Mouse (Mus musculus) MEL (cell line): Measurements from ENCODE around the gene Tbc1d14. TPM values are rescaled to one million over a fixed set of nuclear protein-coding genes. Genes with fewer than 3 reads are reported as not detected.

Source experiments
- DNase-seq: peaks from one replicate; pipeline ENCODE4 v3.0.0; 2011; ENCODE audit warnings: low read depth, low spot score
- H3K27ac ChIP-seq: 2 replicates; pipeline ENCODE4 v1.5.1; 2012; ENCODE audit warnings: low read depth, mild to moderate bottlenecking, control low read depth, low read length, moderate library complexity; ENCODE audit not compliant: control insufficient read depth
- H3K27me3 ChIP-seq, 2 experiments: fragments of 150-350 bp in 1 of 2; sonication (generic) in 1 of 2; 2 replicates each; pipeline ENCODE4 v1.6.1; 2012; ENCODE audit warnings: low read length in 2 of 2, mild to moderate bottlenecking in 2 of 2, improper control_type of control experiment in 1 of 2, moderate library complexity in 1 of 2; ENCODE audit not compliant: insufficient read depth in 2 of 2, control insufficient read depth in 1 of 2
- H3K36me3 ChIP-seq, 2 experiments: 2 replicates each; pipeline ENCODE4 v1.6.1; 2012 to 2014; ENCODE audit warnings: low read length in 2 of 2, improper control_type of control experiment in 1 of 2, inconsistent platforms in 1 of 2, mild to moderate bottlenecking in 1 of 2; ENCODE audit not compliant: insufficient read depth in 2 of 2, control insufficient read depth in 1 of 2
- H3K4me1 ChIP-seq, 2 experiments: fragments of 150-350 bp in 1 of 2; sonication (generic) in 1 of 2; 2 replicates each; pipeline ENCODE4 v1.6.1; 2012; ENCODE audit warnings: low read length in 2 of 2, improper control_type of control experiment in 1 of 2, mild to moderate bottlenecking in 1 of 2; ENCODE audit not compliant: insufficient read depth in 2 of 2, control insufficient read depth in 1 of 2
- H3K4me3 ChIP-seq, 2 experiments: fragments of 150-350 bp in 1 of 2; sonication (generic) in 1 of 2; 2 replicates each; pipeline ENCODE4 v1.5.1; 2012; ENCODE audit warnings: low read depth in 2 of 2, low read length in 2 of 2, mild to moderate bottlenecking in 2 of 2, moderate library complexity in 2 of 2, control low read depth in 1 of 2, improper control_type of control experiment in 1 of 2; ENCODE audit not compliant: control insufficient read depth in 1 of 2, insufficient read depth in 1 of 2
- H3K79me2 ChIP-seq: 2 replicates; pipeline ENCODE4 v1.6.1; 2012; ENCODE audit warnings: mild to moderate bottlenecking, low read length, moderate library complexity; ENCODE audit not compliant: control insufficient read depth, poor library complexity, insufficient read depth
- H3K9ac ChIP-seq: 2 replicates; pipeline ENCODE4 v1.6.1; 2012; ENCODE audit warnings: low read depth, mild to moderate bottlenecking, control low read depth, low read length, moderate library complexity; ENCODE audit not compliant: control insufficient read depth, poor library complexity, severe bottlenecking
- H3K9me3 ChIP-seq: fragments of 150-350 bp; sonication (generic); replicated peaks from 2 replicates; pipeline ENCODE4 v1.6.1; 2012; ENCODE audit warnings: mild to moderate bottlenecking, low read length, improper control_type of control experiment, moderate library complexity; ENCODE audit not compliant: insufficient read depth
- BHLHE40 ChIP-seq: IDR thresholded peaks from 2 replicates; pipeline ENCODE4 v1.6.1; 2012; ENCODE audit warnings: low read depth, mild to moderate bottlenecking, inconsistent platforms, low read length, improper control_type of control experiment, borderline replicate concordance
- CHD1 ChIP-seq: IDR thresholded peaks from 2 replicates; pipeline ENCODE4 v1.6.1; 2012; ENCODE audit warnings: low read depth, mild to moderate bottlenecking, inconsistent platforms, low read length, improper control_type of control experiment
- CHD2 ChIP-seq: IDR thresholded peaks from 2 replicates; pipeline ENCODE4 v1.6.1; 2011; ENCODE audit warnings: low read length, improper control_type of control experiment
- CTCF ChIP-seq, 3 experiments: IDR thresholded peaks in 2 of 3; conservative IDR thresholded peaks in 1 of 3; 2 replicates each; pipeline ENCODE4 v1.5.1; 2011 to 2012; ENCODE audit warnings: low read length in 3 of 3, low read depth in 2 of 3, mild to moderate bottlenecking in 2 of 3, improper control_type of control experiment in 1 of 3, inconsistent platforms in 1 of 3, mixed read lengths in 1 of 3, moderate library complexity in 1 of 3; ENCODE audit not compliant: control insufficient read depth in 1 of 3, insufficient read depth in 1 of 3, poor library complexity in 1 of 3, severe bottlenecking in 1 of 3
- E2F4 ChIP-seq: IDR thresholded peaks from 2 replicates; pipeline ENCODE4 v1.6.1; 2011; ENCODE audit warnings: low read depth, low read length, improper control_type of control experiment, borderline replicate concordance
- ELF1 ChIP-seq: IDR thresholded peaks from 2 replicates; pipeline ENCODE4 v1.6.1; 2014; ENCODE audit warnings: low read depth, mild to moderate bottlenecking, inconsistent platforms, low read length, improper control_type of control experiment, moderate library complexity
- EP300 ChIP-seq, 2 experiments: IDR thresholded peaks; 2 replicates each; pipeline ENCODE4 v1.6.1; 2011; ENCODE audit warnings: improper control_type of control experiment in 2 of 2, low read length in 2 of 2, low read depth in 1 of 2, mild to moderate bottlenecking in 1 of 2
- ETS1 ChIP-seq: IDR thresholded peaks from 2 replicates; pipeline ENCODE4 v1.6.1; 2012; ENCODE audit warnings: low read depth, mild to moderate bottlenecking, inconsistent platforms, low read length, improper control_type of control experiment, moderate library complexity
- GABPA ChIP-seq: IDR thresholded peaks from 2 replicates; pipeline ENCODE4 v1.6.1; 2012; ENCODE audit warnings: low read depth, mild to moderate bottlenecking, inconsistent platforms, low read length, improper control_type of control experiment, moderate library complexity
- GATA1 ChIP-seq: IDR thresholded peaks from 2 replicates; pipeline ENCODE4 v1.6.1; 2011; ENCODE audit warnings: low read depth, low read length, improper control_type of control experiment
- HCFC1 ChIP-seq: IDR thresholded peaks from 2 replicates; pipeline ENCODE4 v1.6.1; 2012; ENCODE audit warnings: low read depth, mild to moderate bottlenecking, inconsistent platforms, low read length, improper control_type of control experiment, moderate library complexity
- JUND ChIP-seq: IDR thresholded peaks from 2 replicates; pipeline ENCODE4 v1.6.1; 2011; ENCODE audit warnings: low read depth, mild to moderate bottlenecking, improper control_type of control experiment, low read length
- KAT2A ChIP-seq: conservative IDR thresholded peaks from 2 replicates; pipeline ENCODE4 v1.6.1; 2012; ENCODE audit warnings: low read depth, low read length, improper control_type of control experiment, inconsistent platforms
- MAFK ChIP-seq: IDR thresholded peaks from 2 replicates; pipeline ENCODE4 v1.6.1; 2011; ENCODE audit warnings: low read depth, mild to moderate bottlenecking, low read length, improper control_type of control experiment, borderline replicate concordance
- MAX ChIP-seq: IDR thresholded peaks from 2 replicates; pipeline ENCODE4 v1.6.1; 2011; ENCODE audit warnings: low read length, improper control_type of control experiment
- MAZ ChIP-seq: IDR thresholded peaks from 2 replicates; pipeline ENCODE4 v1.6.1; 2012; ENCODE audit warnings: low read depth, mild to moderate bottlenecking, inconsistent platforms, low read length, improper control_type of control experiment
- MEF2A ChIP-seq: IDR thresholded peaks from 2 replicates; pipeline ENCODE4 v1.6.1; 2014; ENCODE audit warnings: low read depth, mild to moderate bottlenecking, inconsistent platforms, low read length, improper control_type of control experiment; ENCODE audit not compliant: poor library complexity, insufficient replicate concordance, severe bottlenecking; ENCODE audit errors: extremely low read depth
- MXI1 ChIP-seq: IDR thresholded peaks from 2 replicates; pipeline ENCODE4 v1.6.1; 2011; ENCODE audit warnings: mild to moderate bottlenecking, low read depth, low read length, improper control_type of control experiment
- MYB ChIP-seq: IDR thresholded peaks from 2 replicates; pipeline ENCODE4 v1.6.1; 2011; ENCODE audit warnings: mild to moderate bottlenecking, low read depth, low read length, improper control_type of control experiment
- NELFE ChIP-seq: IDR thresholded peaks from 2 replicates; pipeline ENCODE4 v1.6.1; 2011; ENCODE audit warnings: low read depth, low read length, improper control_type of control experiment
- NRF1 ChIP-seq: IDR thresholded peaks from 2 replicates; pipeline ENCODE4 v1.6.1; 2014; ENCODE audit warnings: low read depth, mild to moderate bottlenecking, inconsistent platforms, low read length, improper control_type of control experiment, moderate library complexity; ENCODE audit not compliant: poor library complexity, insufficient read depth, severe bottlenecking
- POLR2A ChIP-seq, 2 experiments: IDR thresholded peaks; 2 replicates each; pipeline ENCODE4 v1.6.1; 2011 to 2012; ENCODE audit warnings: low read length in 2 of 2, mild to moderate bottlenecking in 2 of 2, control low read depth in 1 of 2, improper control_type of control experiment in 1 of 2, low read depth in 1 of 2, moderate library complexity in 1 of 2; ENCODE audit not compliant: control insufficient read depth in 1 of 2, insufficient read depth in 1 of 2, poor library complexity in 1 of 2
- POLR2AphosphoS2 ChIP-seq: IDR thresholded peaks from 2 replicates; pipeline ENCODE4 v1.6.1; 2011; ENCODE audit warnings: low read length, improper control_type of control experiment
- POLR2AphosphoS5 ChIP-seq: IDR thresholded peaks from 2 replicates; pipeline ENCODE4 v1.6.1; 2012; ENCODE audit warnings: low read depth, borderline replicate concordance, mild to moderate bottlenecking, inconsistent platforms, low read length, moderate library complexity, mixed read lengths
- RAD21 ChIP-seq: IDR thresholded peaks from 2 replicates; pipeline ENCODE4 v1.6.1; 2011; ENCODE audit warnings: mild to moderate bottlenecking, low read depth, low read length, improper control_type of control experiment
- RCOR1 ChIP-seq: IDR thresholded peaks from 2 replicates; pipeline ENCODE4 v1.6.1; 2012; ENCODE audit warnings: low read depth, mild to moderate bottlenecking, inconsistent platforms, low read length, improper control_type of control experiment
- SIN3A ChIP-seq: IDR thresholded peaks from 2 replicates; pipeline ENCODE4 v1.6.1; 2012; ENCODE audit warnings: low read length, improper control_type of control experiment, inconsistent platforms
- SMC3 ChIP-seq: IDR thresholded peaks from 2 replicates; pipeline ENCODE4 v1.6.1; 2011; ENCODE audit warnings: low read depth, low read length, improper control_type of control experiment
- TAL1 ChIP-seq: IDR thresholded peaks from 2 replicates; pipeline ENCODE4 v1.6.1; 2012; ENCODE audit warnings: mild to moderate bottlenecking, inconsistent platforms, low read length, moderate library complexity, mixed read lengths
- TBP ChIP-seq: IDR thresholded peaks from 2 replicates; pipeline ENCODE4 v1.8.0; 2011; ENCODE audit warnings: low read depth, low read length, improper control_type of control experiment
- TCF12 ChIP-seq: IDR thresholded peaks from 2 replicates; pipeline ENCODE4 v1.6.1; 2014; ENCODE audit warnings: low read depth, mild to moderate bottlenecking, inconsistent platforms, low read length, improper control_type of control experiment, moderate library complexity
- UBTF ChIP-seq: IDR thresholded peaks from 2 replicates; pipeline ENCODE4 v1.6.1; 2012; ENCODE audit warnings: low read depth, mild to moderate bottlenecking, inconsistent platforms, low read length, improper control_type of control experiment, moderate library complexity, borderline replicate concordance; ENCODE audit not compliant: insufficient read depth
- USF1 ChIP-seq: IDR thresholded peaks from 2 replicates; pipeline ENCODE4 v1.6.1; 2014; ENCODE audit warnings: low read depth, mild to moderate bottlenecking, inconsistent platforms, low read length, improper control_type of control experiment, moderate library complexity
- USF2 ChIP-seq, 2 experiments: IDR thresholded peaks; 2 replicates each; pipeline ENCODE4 v1.6.1; 2011 to 2012; ENCODE audit warnings: improper control_type of control experiment in 2 of 2, low read length in 2 of 2, borderline replicate concordance in 1 of 2, inconsistent platforms in 1 of 2, low read depth in 1 of 2, mild to moderate bottlenecking in 1 of 2; ENCODE audit not compliant: insufficient read depth in 1 of 2
- ZC3H11A ChIP-seq: IDR thresholded peaks from 2 replicates; pipeline ENCODE4 v1.6.1; 2012; ENCODE audit warnings: low read depth, mild to moderate bottlenecking, inconsistent platforms, low read length, improper control_type of control experiment
- ZKSCAN1 ChIP-seq: IDR thresholded peaks from 2 replicates; pipeline ENCODE4 v1.6.1; 2012; ENCODE audit warnings: low read depth, mild to moderate bottlenecking, inconsistent platforms, low read length, improper control_type of control experiment, moderate library complexity
- ZMIZ1 ChIP-seq: IDR thresholded peaks from 2 replicates; pipeline ENCODE4 v1.6.1; 2012; ENCODE audit warnings: low read depth, mild to moderate bottlenecking, inconsistent platforms, low read length, improper control_type of control experiment, moderate library complexity
- ZNF384 ChIP-seq: IDR thresholded peaks from 2 replicates; pipeline ENCODE4 v1.6.1; 2012; ENCODE audit warnings: low read depth, mild to moderate bottlenecking, inconsistent platforms, low read length, improper control_type of control experiment
- polyA plus RNA-seq, 2 experiments: library from polyadenylated mRNA; stranded (reverse) in 1 of 2; unstranded in 1 of 2; fragments of >175 nt in 1 of 2; fragments of >200 nt in 1 of 2; gene quantifications; 2 replicates each; pipeline versions ENCODE4 v1.2.1 to v1.2.4; 2012; ENCODE audit warnings: low replicate concordance in 2 of 2, low read depth in 1 of 2; ENCODE audit not compliant: insufficient read length in 2 of 2, insufficient read depth in 1 of 2, missing spikeins in 1 of 2
- total RNA-seq: library from RNA; depleted of rRNA; stranded (reverse); fragments of 300-350 nt; gene quantifications from 2 replicates; pipeline ENCODE4 v1.2.3, GENCODE M21; 2012

Gene Tbc1d14
- total and polyA plus RNA-seq, 3 experiments: 7.3 to 35.6 TPM; not detected in 1

- DNase-seq: peak; percentile 65
- Histone ChIP-seq H3K4me3 (no peak overlapping the region), H3K27me3 (no peaks in the 10 kb centered on the region), H3K4me1 (peaks cover 0 to 33% of the 10 kb centered on the region in 2 experiments), H3K36me3 (peaks cover 0 to 22% of the 10 kb centered on the region in 2 experiments; a peak in 2 of 4 replicates), H3K27ac (0 out of 2 replicates have a peak overlapping the region, but pooled peaks have one; percentile 5), H3K9ac (no peak overlapping the region), H3K9me3 (no peaks in the 10 kb centered on the region), H3K79me2 (no peaks in the 10 kb centered on the region)
- TF ChIP-seq MAZ: no peak
- TF ChIP-seq TAL1: peak; percentile 82
- no peak for TF ChIP-seq NRF1
- no peak for TF ChIP-seq ELF1
- no peak for TF ChIP-seq ZNF384
- TF ChIP-seq TCF12: peak; percentile 77
- TF ChIP-seq GABPA: no peak
- no peak for TF ChIP-seq USF2 (IDR thresholded peaks at IDR 0.05; ENCODE audit: borderline replicate concordance in 1 of 2, insufficient read depth in 1 of 2, low read depth in 1 of 2, low read length in 2 of 2)
- no peak for TF ChIP-seq POLR2A (IDR thresholded peaks at IDR 0.05; ENCODE audit: control insufficient read depth in 1 of 2, insufficient read depth in 1 of 2, low read depth in 1 of 2, low read length in 2 of 2, poor library complexity in 1 of 2)
- TF ChIP-seq MYB: no peak
- no peak for TF ChIP-seq UBTF
- peak in 2 of 3 experiments; percentile 56 to 57; a peak in 4 of 6 replicates for TF ChIP-seq CTCF (IDR thresholded peaks at IDR 0.05 in 2 of 3, conservative IDR thresholded peaks at IDR 0.05 in 1 of 3; ENCODE audit: control insufficient read depth in 1 of 3, insufficient read depth in 1 of 3, low read depth in 2 of 3, low read length in 3 of 3, poor library complexity in 1 of 3, severe bottlenecking in 1 of 3)
- TF ChIP-seq GATA1: peak; percentile 78
- TF ChIP-seq ZKSCAN1: no peak
- no peak for TF ChIP-seq ZMIZ1
- TF ChIP-seq MAX: no peak
- no peak for TF ChIP-seq E2F4
- no peak for TF ChIP-seq BHLHE40
- no peak; the same call in 1 of the 2 replicates for TF ChIP-seq POLR2AphosphoS5
- TF ChIP-seq RAD21: peak; percentile 40
- TF ChIP-seq SMC3: peak; percentile 61
- no peak for TF ChIP-seq HCFC1
- TF ChIP-seq SIN3A: no peak
- TF ChIP-seq RCOR1: no peak
- TF ChIP-seq JUND: no peak
- no peak; the same call in 1 of the 2 replicates for TF ChIP-seq ETS1
- no peak for TF ChIP-seq CHD2
- TF ChIP-seq MAFK: no peak
- no peak for TF ChIP-seq MEF2A
- no peak for TF ChIP-seq CHD1
- TF ChIP-seq EP300 (IDR thresholded peaks at IDR 0.05; ENCODE audit: low read depth in 1 of 2, low read length in 2 of 2): peak; percentile 71 to 82
- TF ChIP-seq POLR2AphosphoS2: no peak
- TF ChIP-seq ZC3H11A: no peak; the same call in 1 of the 2 replicates
- TF ChIP-seq KAT2A: no peak
- TF ChIP-seq NELFE: no peak
- TF ChIP-seq USF1: peak; percentile 35; the same call in 1 of the 2 replicates
- 0 out of 2 replicates have a peak, but pooled peaks have one; percentile 4 for TF ChIP-seq TBP
- TF ChIP-seq MXI1: no peak
These were observed 4.6 kb upstream of the Tbc1d14 start for GRCm38 (mm10) chr5:36597653-36598052.
